Mouse (Mus musculus): ENCODE measurements around the gene Plbd1.

GRCm38 (mm10) chr6:136661706-136662016 lies at the start of gene Plbd1:
- TF ChIP-seq MYOG (IDR thresholded peaks at IDR 0.05; ENCODE audit: control insufficient read depth in 1 of 3, insufficient read depth in 1 of 3, insufficient read length in 2 of 3, low read depth in 2 of 3) (no peak), POLR2A (IDR thresholded peaks at IDR 0.05; ENCODE audit: insufficient read length, low read depth) (no peak)

Data from myocyte (in vitro differentiated cells).